Mouse (Mus musculus) heart, adult 18-20 months (tissue): ENCODE results near the gene Kifc1. TPM values are rescaled to one million over a fixed set of nuclear protein-coding genes. Genes with fewer than 3 reads are reported as not detected.

Experiments used
- DNase-seq, 2 experiments: peaks; one replicate each; pipeline ENCODE4 v3.0.0; 2021 to 2022; ENCODE audit warnings: mixed read lengths in 1 of 2
- microRNA-seq, 2 experiments: library from miRNA; unstranded; fragments of <30 nt; microRNA quantifications; one replicate each; pipeline ENCODE4 v1.2.0; 2022
- total RNA-seq, 2 experiments: library from RNA; stranded (reverse); gene quantifications; 2 replicates each; pipeline ENCODE4 v1.2.3; 2021

The Kifc1 gene
- total RNA-seq, 2 experiments from 2014 or later = 0.80 to 1.4 TPM

GRCm38 (mm10) chr17:33851331-33851730 is 39.1 kb downstream of the Kifc1 start:
- DNase-seq = no peak

GRCm38 (mm10) chr17:33848139-33848538 is 42.3 kb downstream of the Kifc1 start:
- DNase-seq = no peak

GRCm38 (mm10) chr17:33844196-33844595 is 46.3 kb downstream of the Kifc1 start:
- DNase-seq = no peak

- peak; percentile 95 for DNase-seq
Measured at GRCm38 (mm10) chr17:33842966-33843795, 47.3 kb downstream of the Kifc1 start, which contains the start of gene Cd320. TSS of gene Cd320 (plus strand) at chr17:33843091.

GRCm38 (mm10) chr17:33829561-33829960 is 60.9 kb downstream of the Kifc1 start:
- no peak for DNase-seq

- peak; percentile 86 to 93 for DNase-seq
Measured at GRCm38 (mm10) chr17:33828892-33829291, 61.6 kb downstream of the Kifc1 start.

GRCm38 (mm10) chr17:33826850-33827249 is 63.6 kb downstream of the Kifc1 start:
- peak; percentile 79 to 86 for DNase-seq

Small RNAs within 50 kb of the gene (microRNA-seq; reads per million reads assigned to microRNA genes)
- gene Gm27740 = 0 reads per million in 2 experiments

Other genes with a start within 250 kb of the Kifc1 start
- 10 to 100 TPM; 89.0 to 93.4 TPM for gene Hnrnpm, start 203.8 kb downstream of the Kifc1 start, total RNA-seq
- gene March2, start 172.0 kb downstream of the Kifc1 start, total RNA-seq = 100 to 1,000 TPM; 131 to 133 TPM
- gene Rab11b, start 130.1 kb downstream of the Kifc1 start, total RNA-seq = 100 to 1,000 TPM; 202 to 251 TPM
- 10 to 100 TPM in 1 of 2 experiments, 1 to 10 TPM in 1; 5.5 to 12.2 TPM for gene Angptl4, start 108.8 kb downstream of the Kifc1 start, total RNA-seq
- 10 to 100 TPM; 49.0 to 64.9 TPM for gene Kank3, start 80.1 kb downstream of the Kifc1 start, total RNA-seq
- 100 to 1,000 TPM; 702 to 791 TPM for gene Rps28, start 66.1 kb downstream of the Kifc1 start, total RNA-seq
- gene Ndufa7, start 66.1 kb downstream of the Kifc1 start, total RNA-seq = 100 to 1,000 TPM; 645 to 655 TPM
- gene Cd320, start 47.6 kb downstream of the Kifc1 start, total RNA-seq = 10 to 100 TPM; 31.8 to 34.9 TPM
- gene Gm7029, start 16.8 kb downstream of the Kifc1 start, total RNA-seq = not detected
- not detected for gene Platr17, start 14.5 kb upstream of the Kifc1 start, total RNA-seq
- 10 to 100 TPM; 12.3 to 20.7 TPM for gene Daxx, start 18.8 kb upstream of the Kifc1 start, total RNA-seq
- 100 to 1,000 TPM; 111 to 115 TPM for gene Tapbp, start 25.2 kb upstream of the Kifc1 start, total RNA-seq
- 10 to 100 TPM; 15.6 to 16.6 TPM for gene Zbtb22, start 25.2 kb upstream of the Kifc1 start, total RNA-seq
- 10 to 100 TPM; 30.9 to 31.8 TPM for gene Rgl2, start 38.9 kb upstream of the Kifc1 start, total RNA-seq
- gene Pfdn6, start 49.7 kb upstream of the Kifc1 start, total RNA-seq = 10 to 100 TPM; 69.9 to 76.1 TPM
- 10 to 100 TPM; 10.3 to 10.9 TPM for gene Wdr46, start 50.0 kb upstream of the Kifc1 start, total RNA-seq
- gene B3galt4, start 60.8 kb upstream of the Kifc1 start, total RNA-seq = 1 to 10 TPM; 1.3 to 1.8 TPM
- 10 to 100 TPM; 36.8 to 39.7 TPM for gene Vps52, start 65.2 kb upstream of the Kifc1 start, total RNA-seq
- gene Rps18, start 65.3 kb upstream of the Kifc1 start, total RNA-seq = 100 to 1,000 TPM; 419 to 435 TPM
- 100 to 1,000 TPM; 204 to 337 TPM for gene H2-K1, start 109.7 kb upstream of the Kifc1 start, total RNA-seq
- 10 to 100 TPM; 13.2 to 16.9 TPM for gene Ring1, start 134.0 kb upstream of the Kifc1 start, total RNA-seq
- 100 to 1,000 TPM; 131 to 137 TPM for gene H2-Ke6, start 137.4 kb upstream of the Kifc1 start, total RNA-seq
- 10 to 100 TPM; 66.3 to 67.0 TPM for gene Slc39a7, start 141.0 kb upstream of the Kifc1 start, total RNA-seq
- gene Rxrb, start 141.2 kb upstream of the Kifc1 start, total RNA-seq = 10 to 100 TPM; 42.3 to 45.4 TPM
- gene Col11a2, start 148.8 kb upstream of the Kifc1 start, total RNA-seq = 1 to 10 TPM in 1 of 2 experiments, under 1 TPM in 1; 0.55 to 1.7 TPM
- gene H2-Oa, start 201.7 kb upstream of the Kifc1 start, total RNA-seq = 1 to 10 TPM in 1 of 2 experiments, not detected in 1; 1.6 TPM
- 1 to 10 TPM; 5.9 to 7.2 TPM for gene H2-DMa, start 228.9 kb upstream of the Kifc1 start, total RNA-seq
- gene Brd2, start 232.0 kb upstream of the Kifc1 start, total RNA-seq = 10 to 100 TPM; 64.5 to 79.0 TPM